Mouse (Mus musculus): ENCODE measurements around the gene Sema3b. TPM values are rescaled to one million over a fixed set of nuclear protein-coding genes. Genes with fewer than 3 reads are reported as not detected.
A peak's percentile ranks its signal among the peaks of the same experiment; 100 is the strongest.

Gene Sema3b
- polyA plus RNA-seq, 1 experiment from 2014 or later, result 9.5 TPM

GRCm38 (mm10) chr9:107620954-107621353 lies 11.9 kb upstream of the Sema3b start:
- no peaks in the 10 kb centered on the region for H3K27me3 ChIP-seq (ENCODE audit: control insufficient read depth, insufficient read depth, low read length)
- H3K4me2 ChIP-seq (replicated peaks; ENCODE audit: low read depth, low read length), result no peak overlapping the region
- H3K4me3 ChIP-seq (ENCODE audit: low read length), result no peak overlapping the region
- peaks cover 6% of the 10 kb centered on the region for H3K4me1 ChIP-seq (ENCODE audit: control insufficient read depth, insufficient read depth, low read length)
- H3K27ac ChIP-seq (ENCODE audit: low read depth, low read length), result no peak overlapping the region
- ATAC-seq (ENCODE audit: low FRiP score, low TSS enrichment), result no peak
- no peaks in the 10 kb centered on the region for H3K9me3 ChIP-seq (ENCODE audit: control insufficient read depth, low read length)
- H3K36me3 ChIP-seq (ENCODE audit: control insufficient read depth, insufficient read depth, low read length), result peaks cover 71% of the 10 kb centered on the region
- H3K9ac ChIP-seq (ENCODE audit: low read depth, low read length), result no peak overlapping the region

GRCm38 (mm10) chr9:107619546-107619879 lies 10.5 kb upstream of the Sema3b start:
- ATAC-seq (ENCODE audit: low FRiP score, low TSS enrichment), result no peak
- Histone ChIP-seq H3K9me3 (ENCODE audit: control insufficient read depth, low read length) (no peaks in the 10 kb centered on the region), H3K27ac (ENCODE audit: low read depth, low read length) (no peak overlapping the region; the same call in 1 of the 2 replicates), H3K36me3 (ENCODE audit: control insufficient read depth, insufficient read depth, low read length) (peaks cover 73% of the 10 kb centered on the region), H3K27me3 (ENCODE audit: control insufficient read depth, insufficient read depth, low read length) (no peaks in the 10 kb centered on the region), H3K9ac (ENCODE audit: low read depth, low read length) (no peak overlapping the region), H3K4me1 (ENCODE audit: control insufficient read depth, insufficient read depth, low read length) (peaks cover 6% of the 10 kb centered on the region), H3K4me3 (ENCODE audit: low read length) (no peak overlapping the region), H3K4me2 (replicated peaks; ENCODE audit: low read depth, low read length) (no peak overlapping the region)
- WGBS, result 77% methylated on average over 13 of the region's 13 CpGs

- H3K4me1 ChIP-seq (ENCODE audit: control insufficient read depth, insufficient read depth, low read length), result peaks cover 6% of the 10 kb centered on the region
- no peak overlapping the region for H3K4me3 ChIP-seq (ENCODE audit: low read length)
- peak overlapping the region; percentile 68; the same call in 1 of the 2 replicates for H3K27ac ChIP-seq (ENCODE audit: low read depth, low read length)
- peaks cover 73% of the 10 kb centered on the region for H3K36me3 ChIP-seq (ENCODE audit: control insufficient read depth, insufficient read depth, low read length)
- no peaks in the 10 kb centered on the region for H3K9me3 ChIP-seq (ENCODE audit: control insufficient read depth, low read length)
- H3K27me3 ChIP-seq (ENCODE audit: control insufficient read depth, insufficient read depth, low read length), result no peaks in the 10 kb centered on the region
- 49% methylated on average over 13 of the region's 13 CpGs for WGBS
- ATAC-seq (ENCODE audit: low FRiP score, low TSS enrichment), result peak; percentile 65
- H3K4me2 ChIP-seq (replicated peaks; ENCODE audit: low read depth, low read length), result no peak overlapping the region
- no peak overlapping the region for H3K9ac ChIP-seq (ENCODE audit: low read depth, low read length)
These were observed 9.9 kb upstream of the Sema3b start for GRCm38 (mm10) chr9:107618778-107619545.

- 86% methylated on average over 6 of the region's 6 CpGs for WGBS
- H3K36me3 ChIP-seq (ENCODE audit: control insufficient read depth, insufficient read depth, low read length), result peaks cover 71% of the 10 kb centered on the region
- H3K9ac ChIP-seq (ENCODE audit: low read depth, low read length), result no peak overlapping the region
- no peak overlapping the region for H3K4me3 ChIP-seq (ENCODE audit: low read length)
- H3K4me2 ChIP-seq (replicated peaks; ENCODE audit: low read depth, low read length), result no peak overlapping the region
- no peak for ATAC-seq (ENCODE audit: low FRiP score, low TSS enrichment)
- H3K27ac ChIP-seq (ENCODE audit: low read depth, low read length), result peak overlapping the region; percentile 68; the same call in 1 of the 2 replicates
- H3K9me3 ChIP-seq (ENCODE audit: control insufficient read depth, low read length), result no peaks in the 10 kb centered on the region
- H3K27me3 ChIP-seq (ENCODE audit: control insufficient read depth, insufficient read depth, low read length), result no peaks in the 10 kb centered on the region
- peaks cover 6% of the 10 kb centered on the region for H3K4me1 ChIP-seq (ENCODE audit: control insufficient read depth, insufficient read depth, low read length)
These were observed 9.1 kb upstream of the Sema3b start for GRCm38 (mm10) chr9:107618098-107618497.

GRCm38 (mm10) chr9:107617461-107617860 lies 8.4 kb upstream of the Sema3b start:
- H3K9ac ChIP-seq (ENCODE audit: low read depth, low read length), result no peak overlapping the region
- no peaks in the 10 kb centered on the region for H3K9me3 ChIP-seq (ENCODE audit: control insufficient read depth, low read length)
- no peak overlapping the region for H3K4me3 ChIP-seq (ENCODE audit: low read length)
- no peak for ATAC-seq (ENCODE audit: low FRiP score, low TSS enrichment)
- H3K36me3 ChIP-seq (ENCODE audit: control insufficient read depth, insufficient read depth, low read length), result peaks cover 71% of the 10 kb centered on the region
- H3K27ac ChIP-seq (ENCODE audit: low read depth, low read length), result no peak overlapping the region
- H3K27me3 ChIP-seq (ENCODE audit: control insufficient read depth, insufficient read depth, low read length), result no peaks in the 10 kb centered on the region
- 83% methylated on average over 2 of the region's 2 CpGs for WGBS
- H3K4me2 ChIP-seq (replicated peaks; ENCODE audit: low read depth, low read length), result no peak overlapping the region
- peaks cover 6% of the 10 kb centered on the region for H3K4me1 ChIP-seq (ENCODE audit: control insufficient read depth, insufficient read depth, low read length)

GRCm38 (mm10) chr9:107615035-107615434 lies 6.0 kb upstream of the Sema3b start:
- Histone ChIP-seq H3K4me2 (replicated peaks; ENCODE audit: low read depth, low read length) (no peak overlapping the region), H3K9me3 (ENCODE audit: control insufficient read depth, low read length) (no peaks in the 10 kb centered on the region), H3K27me3 (ENCODE audit: control insufficient read depth, insufficient read depth, low read length) (no peaks in the 10 kb centered on the region), H3K9ac (ENCODE audit: low read depth, low read length) (no peak overlapping the region), H3K4me3 (ENCODE audit: low read length) (no peak overlapping the region), H3K27ac (ENCODE audit: low read depth, low read length) (no peak overlapping the region), H3K36me3 (ENCODE audit: control insufficient read depth, insufficient read depth, low read length) (peaks cover 60% of the 10 kb centered on the region), H3K4me1 (ENCODE audit: control insufficient read depth, insufficient read depth, low read length) (peaks cover 10% of the 10 kb centered on the region)
- 81% methylated on average over 4 of the region's 4 CpGs for WGBS
- ATAC-seq (ENCODE audit: low FRiP score, low TSS enrichment), result no peak

- Histone ChIP-seq H3K4me3 (ENCODE audit: low read length) (peak overlapping the region; percentile 38), H3K9me3 (ENCODE audit: control insufficient read depth, low read length) (no peaks in the 10 kb centered on the region), H3K27me3 (ENCODE audit: control insufficient read depth, insufficient read depth, low read length) (no peaks in the 10 kb centered on the region), H3K36me3 (ENCODE audit: control insufficient read depth, insufficient read depth, low read length) (peaks cover 40% of the 10 kb centered on the region), H3K4me1 (ENCODE audit: control insufficient read depth, insufficient read depth, low read length) (peaks cover 21% of the 10 kb centered on the region), H3K4me2 (replicated peaks; ENCODE audit: low read depth, low read length) (peak overlapping the region; percentile 77), H3K27ac (ENCODE audit: low read depth, low read length) (peak overlapping the region; percentile 68), H3K9ac (ENCODE audit: low read depth, low read length) (peak overlapping the region; percentile 29; the same call in 1 of the 2 replicates)
- ATAC-seq (ENCODE audit: low FRiP score, low TSS enrichment), result peak; percentile 9
- WGBS, result 8% methylated on average over 12 of the region's 12 CpGs
These were observed 4.0 kb upstream of the Sema3b start for GRCm38 (mm10) chr9:107612945-107613569.

- peak overlapping the region; percentile 38 for H3K4me3 ChIP-seq (ENCODE audit: low read length)
- WGBS, result 4% methylated on average over 42 of the region's 48 CpGs
- H3K36me3 ChIP-seq (ENCODE audit: control insufficient read depth, insufficient read depth, low read length), result peaks cover 35% of the 10 kb centered on the region
- H3K9me3 ChIP-seq (ENCODE audit: control insufficient read depth, low read length), result no peaks in the 10 kb centered on the region
- peak overlapping the region; percentile 77 for H3K4me2 ChIP-seq (replicated peaks; ENCODE audit: low read depth, low read length)
- H3K27me3 ChIP-seq (ENCODE audit: control insufficient read depth, insufficient read depth, low read length), result no peaks in the 10 kb centered on the region
- H3K9ac ChIP-seq (ENCODE audit: low read depth, low read length), result peak overlapping the region; percentile 69
- peaks cover 28% of the 10 kb centered on the region for H3K4me1 ChIP-seq (ENCODE audit: control insufficient read depth, insufficient read depth, low read length)
- peak; percentile 93 for ATAC-seq (ENCODE audit: low FRiP score, low TSS enrichment)
- peak overlapping the region; percentile 88 for H3K27ac ChIP-seq (ENCODE audit: low read depth, low read length)
These were observed 3.3 kb upstream of the Sema3b start for GRCm38 (mm10) chr9:107612191-107612944.
